Mouse (Mus musculus): Measurements from ENCODE around the gene Tpp1.
A peak's percentile ranks its signal among the peaks of the same experiment; 100 is the strongest.
"Not testable (repeated sequence)": the region's sequence is repeated elsewhere in the genome, so short reads cannot be mapped to it uniquely, and the experiment has no call there.

Gene Tpp1

GRCm38 (mm10) chr7:105761813-105762484 lies 9.9 kb upstream of the Tpp1 start:
- no peak for DNase-seq (ENCODE audit: low spot score)

- no peak for DNase-seq (ENCODE audit: low spot score)
Observed at GRCm38 (mm10) chr7:105753281-105753680, 1.2 kb upstream of the Tpp1 start.

- DNase-seq (ENCODE audit: low spot score) = no peak
Observed at GRCm38 (mm10) chr7:105752716-105753115, 681 bp upstream of the Tpp1 start.

GRCm38 (mm10) chr7:105747776-105748175 lies 4.3 kb downstream of the Tpp1 start:
- DNase-seq (ENCODE audit: low spot score) = no peak

GRCm38 (mm10) chr7:105743926-105744590 lies 8.0 kb downstream of the Tpp1 start, which contains the start of gene Taf10:
TSS of gene Taf10 (minus strand) at chr7:105744361.
- peak; percentile 60 for DNase-seq (ENCODE audit: low spot score)

GRCm38 (mm10) chr7:105743246-105743925 lies 8.6 kb downstream of the Tpp1 start:
- not testable (repeated sequence) for DNase-seq (ENCODE audit: low spot score)

- DNase-seq (ENCODE audit: low spot score) = not testable (repeated sequence)
Observed at GRCm38 (mm10) chr7:105742539-105743215, 9.4 kb downstream of the Tpp1 start.

- DNase-seq (ENCODE audit: low spot score) = no peak
Observed at GRCm38 (mm10) chr7:105741978-105742377, 10.1 kb downstream of the Tpp1 start.

GRCm38 (mm10) chr7:105740851-105741250 lies 11.2 kb downstream of the Tpp1 start:
- no peak for DNase-seq (ENCODE audit: low spot score)

- DNase-seq (ENCODE audit: low spot score) = no peak
Observed at GRCm38 (mm10) chr7:105740089-105740795, 11.8 kb downstream of the Tpp1 start.

- DNase-seq (ENCODE audit: low spot score) = no peak
Observed at GRCm38 (mm10) chr7:105738948-105739347, 13.1 kb downstream of the Tpp1 start.

- DNase-seq (ENCODE audit: low spot score) = no peak
Observed at GRCm38 (mm10) chr7:105738286-105738685, 13.7 kb downstream of the Tpp1 start.

- no peak for DNase-seq (ENCODE audit: low spot score)
Observed at GRCm38 (mm10) chr7:105737648-105738047, 14.4 kb downstream of the Tpp1 start.

- no peak for DNase-seq (ENCODE audit: low spot score)
Observed at GRCm38 (mm10) chr7:105736911-105737521, 15.0 kb downstream of the Tpp1 start, which contains the start of gene Rrp8. TSS of gene Rrp8 (minus strand) at chr7:105737385.

GRCm38 (mm10) chr7:105736264-105736901 lies 15.7 kb downstream of the Tpp1 start, which contains the start of gene Ilk:
TSS of gene Ilk (plus strand) at chr7:105736592.
- DNase-seq (ENCODE audit: low spot score) = peak; percentile 80

- not testable (repeated sequence) for DNase-seq (ENCODE audit: low spot score)
Observed at GRCm38 (mm10) chr7:105735464-105735863, 16.6 kb downstream of the Tpp1 start.

- DNase-seq (ENCODE audit: low spot score) = no peak
Observed at GRCm38 (mm10) chr7:105734826-105735225, 17.2 kb downstream of the Tpp1 start.

GRCm38 (mm10) chr7:105733836-105734235 lies 18.2 kb downstream of the Tpp1 start:
- no peak for DNase-seq (ENCODE audit: low spot score)

GRCm38 (mm10) chr7:105728701-105729428 lies 23.2 kb downstream of the Tpp1 start:
- no peak for DNase-seq (ENCODE audit: low spot score)

- DNase-seq (ENCODE audit: low spot score) = no peak
Observed at GRCm38 (mm10) chr7:105726980-105727325, 25.1 kb downstream of the Tpp1 start.

Data from ovary, postnatal 10 days (tissue).